Mouse (Mus musculus) MN1 (cell line): ENCODE data around the gene Xkr7.

Experiments used
- DNase-seq: peaks from one replicate; pipeline ENCODE4 v3.0.0-alpha.2; 2016; ENCODE audit warnings: low spot score

The Xkr7 gene

DNA sequence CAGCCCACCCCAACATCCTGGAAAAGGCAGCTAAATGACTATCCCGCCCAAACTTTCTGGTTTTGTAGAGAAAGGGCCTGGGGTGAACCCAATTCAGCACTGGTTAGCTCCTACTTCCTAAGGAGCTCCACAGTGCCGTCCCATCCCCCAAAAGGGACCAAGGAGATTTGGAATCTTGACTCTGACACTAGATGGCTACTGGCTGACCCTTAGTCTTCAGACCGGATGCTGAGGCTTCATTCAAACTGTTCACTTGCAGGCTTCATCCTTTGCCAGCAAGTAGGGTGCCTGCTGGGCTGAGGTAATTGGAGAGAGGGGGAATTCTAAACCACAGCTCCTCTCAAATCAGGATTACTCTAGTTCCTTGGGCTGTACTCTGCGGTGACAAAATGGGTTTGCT is 1.3 kb downstream of the Xkr7 start:
- DNase-seq, result peak; percentile 58

DNA sequence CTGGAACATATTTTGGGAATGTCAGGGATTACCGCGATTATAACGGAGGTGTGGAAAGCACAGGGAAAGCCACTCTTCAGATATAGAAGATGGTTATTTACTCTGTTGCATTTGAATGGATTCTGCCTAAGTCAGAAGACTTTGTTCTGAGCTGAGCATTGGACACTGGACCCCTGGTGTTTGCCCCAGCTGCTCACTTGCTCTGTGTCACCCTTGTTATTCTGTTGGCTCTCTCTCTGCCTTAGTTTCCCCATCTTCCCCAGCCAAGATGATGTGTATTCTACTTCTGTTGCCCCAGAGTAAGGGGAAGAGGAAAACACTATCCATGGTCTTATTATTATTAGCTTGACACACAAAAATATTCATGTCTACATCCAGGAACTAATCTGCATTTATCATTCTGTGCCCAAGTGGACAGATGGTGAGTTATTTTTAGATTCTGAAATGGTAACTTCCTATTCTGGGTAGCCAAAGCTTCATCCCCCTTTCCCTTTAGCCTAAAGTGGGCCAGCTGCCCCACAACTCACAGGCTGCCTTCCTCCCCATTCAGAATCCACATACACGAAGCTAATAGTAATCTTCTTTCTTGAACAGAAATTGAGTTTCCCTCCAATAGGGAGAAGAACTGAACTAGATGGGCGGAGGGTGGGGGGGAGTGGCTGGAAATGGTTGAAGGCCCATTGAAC is 2.0 kb downstream of the Xkr7 start:
- DNase-seq, result no peak

DNA sequence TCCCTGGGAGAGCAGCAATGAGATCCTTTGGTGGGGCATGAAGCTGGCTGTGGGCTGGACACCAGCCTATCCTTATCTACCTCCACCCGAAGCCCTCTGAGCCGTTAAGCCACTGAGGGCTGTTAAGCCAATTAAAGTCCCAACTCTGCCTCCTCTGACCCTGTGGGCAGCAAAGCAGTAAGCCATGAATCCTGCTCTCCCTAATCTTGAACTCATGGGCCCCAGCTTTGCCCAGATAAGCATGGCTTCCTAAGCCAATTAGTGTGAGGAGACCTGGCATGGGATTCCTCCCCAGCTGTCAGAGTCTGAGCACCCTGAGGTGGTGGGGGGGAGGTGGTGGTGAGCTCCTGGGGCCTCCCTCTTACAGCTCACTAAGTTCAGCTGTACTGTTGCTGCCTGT is 5.0 kb downstream of the Xkr7 start:
- DNase-seq, result peak; percentile 44

DNA sequence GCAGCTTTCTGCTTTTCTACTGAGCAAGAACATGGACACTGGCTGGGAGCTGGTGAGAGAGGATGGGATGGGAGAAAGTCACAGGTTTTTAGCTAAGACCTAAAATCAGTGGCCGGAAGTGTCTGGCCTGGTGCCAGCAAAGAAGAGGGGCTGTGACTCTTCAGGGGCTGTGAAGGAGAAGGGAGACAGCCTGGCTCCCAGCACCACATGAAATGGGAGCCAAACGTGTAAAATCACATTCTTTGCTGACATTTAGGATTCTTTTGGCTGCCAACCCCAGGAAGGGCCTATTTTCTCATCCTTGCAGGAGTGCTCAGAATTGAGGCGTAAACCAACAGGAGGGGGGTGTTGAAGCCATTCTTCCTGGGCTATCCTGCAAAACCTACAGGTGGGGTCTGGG is 12.2 kb downstream of the Xkr7 start:
- DNase-seq, result no peak

DNA sequence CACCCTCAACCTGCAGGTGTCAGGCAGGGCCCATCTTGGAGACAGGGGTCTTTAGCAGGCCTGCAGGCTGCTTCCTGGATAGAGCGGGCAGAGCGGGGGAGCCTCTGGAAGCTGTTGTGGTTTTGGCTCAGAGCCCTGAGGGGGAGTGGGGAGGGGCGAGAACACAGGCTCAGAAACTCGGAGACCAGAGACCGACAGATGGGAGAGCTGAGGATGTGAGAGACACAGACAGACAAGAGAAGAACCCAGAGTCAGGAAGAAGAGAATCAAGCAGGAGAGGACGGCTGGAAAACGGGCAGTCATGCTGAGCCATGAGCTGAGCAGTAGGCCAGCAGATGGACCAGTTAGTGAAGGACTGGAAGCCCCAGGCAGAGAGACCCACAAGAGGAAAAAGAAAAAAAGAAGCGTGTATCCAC is 14.2 kb downstream of the Xkr7 start:
- peak; percentile 53 for DNase-seq

DNA sequence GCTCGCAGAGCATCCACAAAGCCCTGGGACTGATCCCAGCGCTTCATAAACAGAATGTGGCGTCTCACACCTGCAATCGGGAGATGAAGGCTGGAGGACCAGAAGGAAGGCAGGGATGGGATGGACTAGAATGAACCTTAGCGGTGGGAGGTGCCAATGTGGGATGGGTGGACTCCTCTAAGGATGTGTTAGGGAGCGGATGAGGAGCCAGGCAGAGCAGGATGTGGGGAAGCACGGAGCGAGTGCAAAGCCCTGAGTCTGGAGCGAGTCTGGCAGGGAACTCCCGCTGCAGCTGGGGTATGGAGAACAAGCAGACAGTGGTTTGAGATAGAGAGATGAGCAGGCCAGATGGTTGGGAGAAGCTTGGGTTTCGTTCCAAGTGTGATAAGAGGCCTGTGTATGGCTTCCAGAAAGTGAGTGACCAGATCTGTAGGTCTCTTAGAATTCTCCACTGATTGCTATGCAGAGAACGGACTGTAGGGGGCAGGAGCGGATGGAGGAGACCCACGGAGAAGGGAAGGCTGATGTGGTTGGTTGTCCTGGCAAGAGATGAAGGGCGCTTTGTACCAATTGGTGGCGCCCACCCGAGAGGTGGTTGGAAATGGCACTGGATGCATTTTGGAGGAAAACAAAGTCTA is 16.3 kb downstream of the Xkr7 start:
- peak; percentile 48 for DNase-seq

DNA sequence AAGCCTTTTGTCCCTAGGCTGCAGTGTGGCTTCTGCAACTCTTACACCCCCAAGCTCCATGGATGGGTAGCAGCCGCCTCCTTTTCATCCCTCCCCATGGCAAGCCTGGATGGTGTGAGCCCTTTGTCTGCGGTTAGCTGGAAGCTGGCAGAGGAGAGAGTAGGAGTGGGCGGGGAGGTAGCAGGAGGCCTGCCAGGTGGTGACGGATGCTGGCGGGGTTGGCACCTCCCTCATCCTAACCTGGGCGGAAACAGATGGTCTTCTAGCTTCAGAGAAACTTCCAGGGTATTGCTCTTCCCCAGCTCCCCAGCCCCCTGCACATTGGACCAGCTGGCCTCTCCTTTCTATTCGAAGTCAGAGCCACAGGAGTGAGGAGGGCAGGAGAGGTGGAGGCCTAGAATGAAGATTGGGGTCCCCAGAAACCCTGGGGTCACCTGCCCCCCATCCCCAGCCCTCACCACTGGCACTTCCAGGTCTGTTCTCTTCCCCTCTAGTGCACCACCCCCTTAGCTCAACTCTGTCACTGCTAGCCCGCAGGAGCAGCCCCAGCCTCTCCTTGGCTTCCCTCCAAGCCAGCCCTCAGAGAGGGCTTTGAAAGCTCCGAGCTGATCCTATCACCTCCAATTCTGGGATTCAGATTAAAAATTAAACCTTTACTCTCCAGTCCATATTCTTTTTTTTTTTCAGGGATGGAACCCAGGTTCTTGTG is 17.8 kb downstream of the Xkr7 start:
- peak; percentile 63 for DNase-seq

DNA sequence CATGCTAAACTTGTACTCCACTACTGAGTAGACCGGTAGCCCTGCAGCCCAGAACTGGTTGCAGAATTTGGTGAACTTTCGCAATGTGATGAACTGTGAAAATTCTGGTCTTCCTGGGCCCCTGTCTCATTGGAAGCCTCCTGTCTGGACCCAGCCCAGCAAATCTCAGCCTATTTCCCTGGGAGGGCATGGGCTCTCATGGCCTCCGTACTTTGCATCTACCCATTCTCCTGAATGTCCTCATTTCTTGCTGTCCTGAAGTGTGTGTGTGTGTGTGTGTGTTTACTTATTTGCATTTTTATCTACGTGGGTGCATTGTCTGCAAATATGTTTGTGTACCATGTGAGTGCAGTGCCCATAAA is 18.3 kb downstream of the Xkr7 start:
- DNase-seq, result no peak

DNA sequence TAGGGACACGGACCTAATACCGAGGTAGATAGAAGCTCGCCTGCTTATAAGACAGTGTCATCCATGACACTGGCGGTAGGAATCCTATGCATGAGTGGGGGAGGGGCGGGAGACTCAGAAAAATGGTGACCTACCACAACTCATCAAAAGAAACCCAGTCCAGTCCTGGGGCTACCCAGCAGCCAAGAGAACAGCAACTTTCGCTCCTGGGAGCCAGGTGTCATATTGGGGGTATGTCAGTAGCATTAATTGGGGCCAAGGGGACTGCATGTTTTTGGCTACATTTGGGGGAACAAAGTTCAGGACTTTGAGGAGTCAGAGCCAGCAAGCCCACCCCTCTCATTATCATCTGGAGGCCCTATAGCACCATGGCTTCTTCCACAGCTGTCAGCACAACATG is 19.4 kb downstream of the Xkr7 start:
- no peak for DNase-seq

DNA sequence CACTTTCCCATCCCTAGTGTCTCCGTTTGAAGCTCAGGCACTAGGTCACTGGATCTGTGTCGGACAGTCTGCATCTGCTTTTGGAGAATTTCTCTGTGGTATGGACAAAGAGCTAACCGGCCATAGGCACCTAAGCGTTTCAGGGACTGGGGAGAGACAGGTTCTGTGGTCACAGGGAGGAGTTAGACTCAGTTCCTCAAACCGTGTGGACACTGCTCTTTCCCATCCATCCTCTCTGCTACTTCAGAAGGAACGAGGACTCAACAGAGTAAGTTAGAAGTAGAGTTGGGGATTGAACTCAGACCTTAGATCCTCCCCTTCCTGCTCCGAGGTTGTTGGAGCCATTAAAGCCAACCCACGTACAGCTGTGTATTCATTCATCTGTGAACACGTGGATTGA is 19.9 kb downstream of the Xkr7 start:
- no peak for DNase-seq

DNA sequence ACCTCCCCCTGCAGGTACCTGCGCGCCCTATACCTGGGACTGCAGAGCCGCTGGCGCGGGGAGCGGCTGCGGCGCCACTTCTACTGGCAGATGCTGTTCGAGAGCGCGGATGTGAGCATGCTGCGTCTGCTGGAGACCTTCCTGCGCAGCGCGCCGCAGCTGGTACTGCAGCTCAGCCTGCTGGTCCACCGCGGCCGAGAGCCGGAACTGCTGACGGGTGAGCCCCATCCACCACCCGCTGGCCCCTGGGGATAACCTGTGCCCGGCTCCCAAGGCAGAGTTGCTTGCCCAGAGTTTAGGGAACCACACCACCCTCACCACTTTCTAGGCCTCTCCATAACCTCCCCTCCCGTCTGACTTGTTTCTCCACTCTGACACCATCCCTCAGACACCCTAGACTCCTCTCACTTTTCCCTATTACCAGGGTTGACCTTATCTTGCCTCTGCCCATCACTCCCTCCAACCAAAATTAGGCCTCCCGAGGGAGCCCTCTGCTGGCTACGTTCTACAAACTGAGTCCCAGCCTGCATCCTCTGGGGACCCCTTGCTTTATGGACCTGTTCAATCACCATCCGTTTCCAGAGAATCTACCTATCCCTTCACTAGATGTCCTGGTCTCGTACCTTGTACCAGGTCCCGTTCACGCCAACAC is 21.2 kb downstream of the Xkr7 start:
- DNase-seq, result no peak

DNA sequence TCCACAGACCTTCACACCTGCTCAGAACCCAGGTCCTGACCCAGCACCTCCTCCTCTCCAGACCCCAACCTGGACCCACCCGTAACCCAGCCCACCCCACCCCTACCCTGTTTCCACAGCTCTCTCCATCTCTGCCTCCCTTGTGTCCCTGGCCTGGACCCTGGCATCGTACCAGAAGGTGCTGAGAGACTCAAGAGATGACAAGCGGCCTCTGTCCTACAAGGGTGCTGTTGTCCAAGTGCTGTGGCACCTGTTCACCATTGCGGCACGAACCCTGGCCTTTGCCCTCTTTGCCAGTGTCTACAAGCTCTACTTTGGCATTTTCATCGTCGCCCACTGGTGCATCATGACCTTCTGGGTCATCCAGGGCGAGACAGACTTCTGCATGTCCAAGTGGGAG is 22.2 kb downstream of the Xkr7 start:
- no peak for DNase-seq

DNA sequence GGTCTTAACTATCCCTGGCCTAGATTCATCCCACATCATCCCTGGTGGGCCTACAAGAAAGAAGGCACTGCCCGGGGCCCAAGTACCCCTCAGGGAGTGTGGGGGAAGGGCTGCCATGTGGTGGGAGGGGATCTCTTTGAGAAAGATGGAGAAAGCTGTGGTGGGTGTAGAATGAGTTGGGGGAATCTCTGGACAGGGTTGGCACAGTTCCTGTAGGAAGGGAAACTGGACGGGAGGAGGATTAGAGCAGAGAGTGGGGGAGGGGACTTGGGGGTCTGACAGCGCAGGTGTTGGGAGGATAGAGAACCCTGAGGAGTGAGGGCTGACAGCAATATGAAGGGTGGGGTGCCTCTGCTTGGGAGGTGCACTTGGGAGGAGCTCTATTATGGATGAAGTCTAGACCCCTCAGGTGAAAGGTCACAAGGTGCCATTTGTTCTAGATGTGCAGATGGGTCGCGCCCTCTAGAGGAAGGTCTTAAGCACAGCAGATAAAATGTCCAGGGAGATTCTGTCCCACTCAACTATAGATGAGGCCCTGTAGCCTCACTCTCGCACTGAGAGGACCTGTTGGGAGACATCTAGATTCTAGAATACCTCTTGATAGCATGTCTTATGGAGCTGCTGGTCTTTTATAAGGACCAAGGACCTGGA is 23.7 kb downstream of the Xkr7 start:
- peak; percentile 20 for DNase-seq

DNA sequence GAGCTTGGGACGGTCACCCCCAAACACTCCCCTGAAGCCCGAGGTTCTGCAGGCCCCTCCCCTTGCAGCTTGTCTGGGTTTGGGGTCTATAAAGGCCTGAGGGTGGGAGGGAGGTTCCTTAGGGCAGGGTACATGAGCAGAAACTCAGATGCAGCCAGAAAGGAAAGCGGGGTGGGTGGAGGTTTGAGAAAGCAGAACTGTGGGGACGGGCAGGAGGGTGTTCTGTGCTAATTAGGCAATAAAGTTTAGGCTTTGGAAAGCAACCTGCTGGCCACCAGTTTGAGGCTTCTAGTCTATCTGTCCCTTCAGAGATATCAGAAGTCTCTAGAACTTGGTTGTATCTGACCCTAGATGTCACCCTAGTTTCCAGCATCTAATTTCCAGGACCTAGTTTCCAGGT is 26.7 kb downstream of the Xkr7 start:
- DNase-seq, result no peak

DNA sequence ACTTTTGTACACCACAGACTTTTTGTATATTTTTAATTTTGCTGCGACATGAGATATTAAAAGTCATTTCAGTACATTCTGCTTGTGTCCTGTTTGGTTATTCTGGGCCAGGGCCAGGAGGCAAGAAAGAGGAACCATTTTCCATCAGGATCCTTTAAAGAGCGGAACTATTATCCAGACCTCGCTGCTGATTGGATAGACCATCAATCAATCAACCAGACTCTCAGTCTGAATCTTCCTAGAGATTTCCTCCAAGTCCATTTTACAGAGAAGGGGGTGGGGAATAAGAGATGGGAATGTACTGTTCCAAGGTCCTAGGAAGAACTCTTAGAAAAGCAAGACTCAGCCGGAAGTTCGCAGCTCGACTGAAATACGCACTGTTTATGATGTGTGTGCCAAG is 28.6 kb downstream of the Xkr7 start:
- no peak for DNase-seq

DNA sequence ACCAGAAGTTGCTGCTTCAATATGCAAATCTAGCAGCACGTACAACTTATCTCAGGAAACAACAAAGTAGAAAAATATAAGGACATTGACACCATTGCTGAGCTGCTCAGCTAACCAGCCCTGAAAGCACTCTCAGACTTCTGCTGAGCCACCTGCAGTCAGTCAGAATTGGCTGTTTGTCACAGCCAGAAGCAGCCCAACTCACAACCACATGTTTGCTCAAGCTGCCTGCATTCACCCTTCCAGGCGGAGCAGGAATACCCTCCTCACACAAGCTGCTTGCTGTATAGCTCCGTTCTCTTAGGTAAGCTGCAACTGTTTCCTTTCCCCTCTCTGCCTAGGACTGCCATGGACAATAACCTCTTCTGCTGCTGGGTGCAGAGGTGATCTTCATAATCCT is 31.7 kb downstream of the Xkr7 start:
- DNase-seq, result peak; percentile 14

DNA sequence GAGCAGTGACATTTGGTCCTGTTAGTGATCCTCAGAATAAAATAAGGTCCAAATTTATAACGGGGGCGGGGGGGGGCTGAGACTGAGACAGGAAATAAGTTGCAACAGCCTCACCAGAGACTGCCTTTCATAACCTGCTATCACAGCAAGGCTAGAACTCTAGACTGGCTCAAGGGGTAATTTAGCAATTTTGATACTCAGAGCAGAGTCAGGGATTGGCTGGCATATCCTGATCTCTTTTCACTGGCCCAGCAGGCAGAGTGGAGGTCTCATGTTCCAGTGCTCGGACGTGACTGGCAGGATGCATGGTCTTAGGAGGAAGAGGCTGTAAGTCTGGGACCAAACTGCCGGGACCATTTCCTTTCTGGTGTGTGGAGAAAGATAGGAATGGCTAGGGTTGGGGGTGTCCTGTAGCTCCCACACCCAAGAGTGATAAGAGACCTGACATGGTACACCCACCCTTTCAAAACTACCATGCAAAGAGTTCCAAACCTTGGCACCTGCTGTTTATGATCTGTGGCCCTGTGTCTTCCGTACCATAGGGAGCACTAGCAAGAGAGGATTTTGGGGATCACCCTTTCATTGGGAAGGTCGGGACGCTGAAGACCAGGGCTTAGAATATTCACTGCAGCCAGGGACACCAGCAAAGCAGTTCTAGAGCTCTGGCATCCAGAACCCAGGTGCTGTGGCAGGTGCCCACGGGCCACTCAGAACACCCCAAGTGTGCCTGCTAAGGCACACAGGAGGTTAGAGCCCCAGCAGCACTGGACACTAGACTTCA is 32.7 kb downstream of the Xkr7 start:
- no peak for DNase-seq

DNA sequence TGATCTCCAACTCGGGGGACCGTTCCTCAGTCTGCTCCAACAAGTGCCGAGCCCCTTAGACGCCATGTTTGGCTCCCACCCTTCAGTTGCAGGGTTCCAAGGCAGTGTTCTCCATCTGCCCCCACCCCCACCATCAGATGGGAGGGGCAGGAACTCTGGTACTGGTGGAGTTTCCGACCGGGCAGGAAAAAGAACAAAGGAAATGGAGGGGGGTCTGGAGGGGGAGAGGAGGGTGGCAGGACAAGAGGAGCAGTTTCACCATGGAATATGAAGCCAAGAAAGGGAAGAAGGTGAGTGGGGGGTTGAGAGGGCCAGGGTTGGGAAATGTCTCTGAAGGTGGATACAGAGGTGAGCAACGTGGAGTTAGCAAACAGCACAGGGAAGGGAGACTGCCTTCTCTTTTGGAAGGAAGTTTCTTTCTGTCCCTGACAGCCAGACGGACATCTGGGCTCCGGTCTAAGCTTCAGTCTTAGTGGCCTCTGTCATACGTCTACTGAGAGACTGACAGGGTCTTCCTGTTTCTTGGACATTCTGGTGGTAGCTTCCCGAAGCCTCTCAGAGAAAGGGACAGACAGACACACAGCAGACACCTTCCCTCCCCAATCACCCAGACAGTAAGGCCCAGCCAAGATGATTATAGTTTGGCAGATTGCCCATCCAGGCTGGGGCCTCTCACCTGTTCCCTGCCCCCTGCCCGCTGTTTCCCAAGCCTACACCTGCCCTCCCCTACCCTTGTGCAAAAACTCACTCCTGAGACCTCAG is 34.3 kb downstream of the Xkr7 start, which contains the start of gene Ccm2l:
Ccm2l (plus strand) TSS at position 209 of the 762 bp plus-strand sequence.
- no peak for DNase-seq

DNA sequence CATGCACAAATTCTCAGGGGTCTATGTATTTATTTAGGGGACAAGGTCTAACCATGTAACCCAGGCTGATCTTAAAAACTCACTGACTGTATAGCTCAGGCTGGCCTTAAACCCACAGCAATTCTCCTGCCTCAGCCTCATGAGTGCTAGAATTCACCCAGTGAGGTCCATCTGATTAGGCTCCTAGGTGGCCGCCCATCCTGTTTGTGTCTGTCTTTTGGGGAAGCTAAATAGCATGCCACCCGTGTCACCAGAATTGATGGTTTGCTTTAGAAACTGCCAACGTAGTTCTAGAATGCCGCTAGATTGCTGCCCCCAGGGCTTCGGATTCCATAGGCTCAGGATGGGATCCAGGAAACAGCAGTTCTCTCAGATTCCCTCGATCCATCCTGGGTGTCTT is 35.3 kb downstream of the Xkr7 start:
- DNase-seq, result no peak

DNA sequence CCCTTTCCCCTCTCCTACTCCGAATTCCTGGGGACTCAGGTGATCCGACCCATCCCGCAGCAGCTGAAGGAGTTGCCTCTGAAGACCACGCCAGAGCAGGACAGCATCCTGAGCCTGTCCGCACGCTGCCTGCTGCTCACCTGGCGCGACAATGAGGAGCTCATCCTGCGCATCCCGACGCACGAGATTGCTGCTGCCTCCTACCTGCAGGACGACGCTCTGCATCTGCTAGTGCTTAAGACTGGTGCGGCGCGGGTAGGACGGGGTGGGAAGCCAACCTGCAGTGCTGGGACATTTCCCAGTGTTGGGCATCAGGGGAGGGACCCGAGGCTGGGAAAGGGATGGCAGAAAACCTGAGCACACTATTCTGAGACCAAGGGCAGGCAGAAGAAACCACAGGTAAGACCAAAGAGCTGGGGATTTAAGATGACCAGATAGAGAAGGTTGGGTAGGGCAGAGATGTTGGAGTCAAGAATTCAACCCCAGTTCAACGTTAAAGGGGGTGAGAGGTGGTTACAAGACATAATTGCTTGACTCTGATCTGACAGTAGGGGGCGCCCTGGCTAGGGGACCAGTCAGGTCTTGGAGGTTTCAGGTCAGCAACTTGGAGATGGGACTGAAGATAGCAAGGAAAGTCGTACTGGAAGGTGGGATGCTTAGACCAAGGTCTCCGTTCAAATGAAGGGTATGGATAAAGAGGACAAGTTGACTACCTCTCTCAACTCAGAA is 39.3 kb downstream of the Xkr7 start:
- peak; percentile 24 for DNase-seq
